Mouse (Mus musculus): Measurements from ENCODE around the gene Gabpb1. TPM values are rescaled to one million over a fixed set of nuclear protein-coding genes. Genes with fewer than 3 reads are reported as not detected.

The Gabpb1 gene
- polyA plus RNA-seq (2015; fragmentation: Nextera tagmentation; extraction: Ambion mirVana) = 28.5 and 32.6 TPM in 2 replicates

- 22% methylated on average over 12 of the region's 12 CpGs for WGBS
Measured at GRCm38 (mm10) chr2:126676122-126676515, at the start of gene Gabpb1. Gabpb1 (minus strand) TSS chr2:126676337.

GRCm38 (mm10) chr2:126712950-126713349 is 36.8 kb upstream of the Gabpb1 start:
- Histone ChIP-seq H3K27me3 (no peaks in the 10 kb centered on the region), H3K36me3 (no peaks in the 10 kb centered on the region), H3K4me1 (replicated peaks) (peaks cover 7% of the 10 kb centered on the region), H3K9ac (no peak overlapping the region), H3K4me3 (no peak overlapping the region), H3K4me2 (no peak overlapping the region), H3K9me3 (replicated peaks) (no peaks in the 10 kb centered on the region), H3K27ac (no peak overlapping the region)
- ATAC-seq (replicated peaks; ENCODE audit: insufficient number of reproducible peaks, insufficient read depth, low FRiP score, low read depth) = no peak

More at GRCm38 (mm10) chr2:126676122-126676515, at the start of gene Gabpb1:
- no peak for ATAC-seq (replicated peaks; ENCODE audit: insufficient number of reproducible peaks, insufficient read depth, low FRiP score, low read depth)
- Histone ChIP-seq H3K36me3 (peaks cover 5% of the 10 kb centered on the region; the same call in 1 of the 2 replicates), H3K27ac (peak within 1 kb of the TSS; percentile 99), H3K4me2 (peak within 1 kb of the TSS; percentile 77), H3K27me3 (no peaks in the 10 kb centered on the region), H3K4me1 (replicated peaks) (peaks cover 31% of the 10 kb centered on the region), H3K9me3 (replicated peaks) (no peaks in the 10 kb centered on the region), H3K9ac (peak within 1 kb of the TSS; percentile 96), H3K4me3 (peak within 1 kb of the TSS; percentile 90)

GRCm38 (mm10) chr2:126712526-126712925 is 36.4 kb upstream of the Gabpb1 start:
- Histone ChIP-seq H3K27me3 (no peaks in the 10 kb centered on the region), H3K9me3 (replicated peaks) (no peaks in the 10 kb centered on the region), H3K36me3 (no peaks in the 10 kb centered on the region), H3K4me2 (no peak overlapping the region), H3K9ac (no peak overlapping the region), H3K4me1 (replicated peaks) (peaks cover 10% of the 10 kb centered on the region), H3K27ac (no peak overlapping the region), H3K4me3 (no peak overlapping the region)
- 93% methylated on average over 5 of the region's 5 CpGs for WGBS
- no peak for ATAC-seq (replicated peaks; ENCODE audit: insufficient number of reproducible peaks, insufficient read depth, low FRiP score, low read depth)

- WGBS = 75% methylated on average over 4 of the region's 4 CpGs
- Histone ChIP-seq H3K36me3 (no peaks in the 10 kb centered on the region), H3K27me3 (peaks cover 8% of the 10 kb centered on the region), H3K4me2 (peak overlapping the region; percentile 78), H3K4me3 (peak overlapping the region; percentile 91), H3K4me1 (replicated peaks) (peaks cover 10% of the 10 kb centered on the region), H3K9ac (peak overlapping the region; percentile 86), H3K9me3 (replicated peaks) (no peaks in the 10 kb centered on the region), H3K27ac (no peak overlapping the region)
- ATAC-seq (replicated peaks; ENCODE audit: insufficient number of reproducible peaks, insufficient read depth, low FRiP score, low read depth) = no peak
Measured at GRCm38 (mm10) chr2:126708361-126708760, 32.2 kb upstream of the Gabpb1 start.

GRCm38 (mm10) chr2:126707438-126707779 is 31.3 kb upstream of the Gabpb1 start:
- no peaks in the 10 kb centered on the region for H3K9me3 ChIP-seq (replicated peaks)
- under 1% methylated on average over 23 of the region's 23 CpGs for WGBS
- no peaks in the 10 kb centered on the region for H3K36me3 ChIP-seq
- H3K27ac ChIP-seq = peak overlapping the region; percentile 86
- H3K27me3 ChIP-seq = peaks cover 8% of the 10 kb centered on the region
- H3K4me2 ChIP-seq = peak overlapping the region; percentile 78
- peak; percentile 81 for ATAC-seq (replicated peaks; ENCODE audit: insufficient number of reproducible peaks, insufficient read depth, low FRiP score, low read depth)
- peak overlapping the region; percentile 86 for H3K9ac ChIP-seq
- H3K4me1 ChIP-seq (replicated peaks) = peaks cover 10% of the 10 kb centered on the region
- H3K4me3 ChIP-seq = peak overlapping the region; percentile 91

GRCm38 (mm10) chr2:126706759-126707437 is 30.8 kb upstream of the Gabpb1 start, which contains the start of gene Usp8:
Usp8 (plus strand) TSS chr2:126707328.
- peaks cover 8% of the 10 kb centered on the region for H3K27me3 ChIP-seq
- H3K4me1 ChIP-seq (replicated peaks) = peaks cover 10% of the 10 kb centered on the region
- H3K9ac ChIP-seq = peak within 1 kb of the TSS; percentile 86
- H3K4me3 ChIP-seq = peak within 1 kb of the TSS; percentile 91
- 3% methylated on average over 47 of the region's 47 CpGs for WGBS
- H3K9me3 ChIP-seq (replicated peaks) = no peaks in the 10 kb centered on the region
- H3K36me3 ChIP-seq = no peaks in the 10 kb centered on the region
- ATAC-seq (replicated peaks; ENCODE audit: insufficient number of reproducible peaks, insufficient read depth, low FRiP score, low read depth) = peak; percentile 100
- H3K27ac ChIP-seq = peak within 1 kb of the TSS; percentile 86
- peak within 1 kb of the TSS; percentile 78 for H3K4me2 ChIP-seq

GRCm38 (mm10) chr2:126695285-126695684 is 19.1 kb upstream of the Gabpb1 start:
- H3K4me1 ChIP-seq (replicated peaks) = no peaks in the 10 kb centered on the region
- H3K4me2 ChIP-seq = no peak overlapping the region
- ATAC-seq (replicated peaks; ENCODE audit: insufficient number of reproducible peaks, insufficient read depth, low FRiP score, low read depth) = no peak
- H3K4me3 ChIP-seq = no peak overlapping the region
- H3K36me3 ChIP-seq = no peaks in the 10 kb centered on the region
- no peaks in the 10 kb centered on the region for H3K9me3 ChIP-seq (replicated peaks)
- no peaks in the 10 kb centered on the region for H3K27me3 ChIP-seq
- no peak overlapping the region for H3K27ac ChIP-seq
- WGBS = 77% methylated on average over 6 of the region's 6 CpGs
- no peak overlapping the region for H3K9ac ChIP-seq

GRCm38 (mm10) chr2:126691290-126691689 is 15.2 kb upstream of the Gabpb1 start:
- no peak for ATAC-seq (replicated peaks; ENCODE audit: insufficient number of reproducible peaks, insufficient read depth, low FRiP score, low read depth)
- H3K36me3 ChIP-seq = no peaks in the 10 kb centered on the region
- no peaks in the 10 kb centered on the region for H3K27me3 ChIP-seq
- H3K4me1 ChIP-seq (replicated peaks) = no peaks in the 10 kb centered on the region
- no peak overlapping the region for H3K4me3 ChIP-seq
- H3K9ac ChIP-seq = no peak overlapping the region
- H3K9me3 ChIP-seq (replicated peaks) = no peaks in the 10 kb centered on the region
- WGBS = 84% methylated on average over 3 of the region's 3 CpGs
- no peak overlapping the region for H3K27ac ChIP-seq
- H3K4me2 ChIP-seq = no peak overlapping the region

GRCm38 (mm10) chr2:126682937-126683336 is 6.8 kb upstream of the Gabpb1 start:
- peak overlapping the region; percentile 41 for H3K27ac ChIP-seq
- H3K27me3 ChIP-seq = no peaks in the 10 kb centered on the region
- no peak for ATAC-seq (replicated peaks; ENCODE audit: insufficient number of reproducible peaks, insufficient read depth, low FRiP score, low read depth)
- no peaks in the 10 kb centered on the region for H3K9me3 ChIP-seq (replicated peaks)
- WGBS = 66% methylated on average over 1 of the region's 1 CpGs
- H3K4me2 ChIP-seq = no peak overlapping the region
- peaks cover 5% of the 10 kb centered on the region; the same call in 1 of the 2 replicates for H3K36me3 ChIP-seq
- H3K9ac ChIP-seq = no peak overlapping the region
- H3K4me1 ChIP-seq (replicated peaks) = peaks cover 10% of the 10 kb centered on the region; the same call in 1 of the 2 replicates
- no peak overlapping the region for H3K4me3 ChIP-seq

GRCm38 (mm10) chr2:126682333-126682732 is 6.2 kb upstream of the Gabpb1 start:
- no peaks in the 10 kb centered on the region for H3K27me3 ChIP-seq
- H3K4me1 ChIP-seq (replicated peaks) = peaks cover 10% of the 10 kb centered on the region
- H3K4me2 ChIP-seq = no peak overlapping the region
- 39% methylated on average over 2 of the region's 2 CpGs for WGBS
- H3K36me3 ChIP-seq = peaks cover 5% of the 10 kb centered on the region; the same call in 1 of the 2 replicates
- peak overlapping the region; percentile 41 for H3K27ac ChIP-seq
- no peak overlapping the region for H3K9ac ChIP-seq
- ATAC-seq (replicated peaks; ENCODE audit: insufficient number of reproducible peaks, insufficient read depth, low FRiP score, low read depth) = no peak
- H3K4me3 ChIP-seq = no peak overlapping the region
- no peaks in the 10 kb centered on the region for H3K9me3 ChIP-seq (replicated peaks)

GRCm38 (mm10) chr2:126677366-126677765 is 1.2 kb upstream of the Gabpb1 start:
- Histone ChIP-seq H3K27ac (no peak overlapping the region), H3K9me3 (replicated peaks) (no peaks in the 10 kb centered on the region), H3K36me3 (peaks cover 5% of the 10 kb centered on the region; the same call in 1 of the 2 replicates), H3K4me3 (no peak overlapping the region), H3K4me2 (no peak overlapping the region), H3K27me3 (no peaks in the 10 kb centered on the region), H3K9ac (no peak overlapping the region), H3K4me1 (replicated peaks) (peaks cover 35% of the 10 kb centered on the region)
- ATAC-seq (replicated peaks; ENCODE audit: insufficient number of reproducible peaks, insufficient read depth, low FRiP score, low read depth) = no peak
- WGBS = 90% methylated on average over 1 of the region's 1 CpGs

Measured in heart, embryonic 15.5 days (tissue).